Mouse (Mus musculus): Measurements from ENCODE around the gene Gdpd4.

Gene Gdpd4

GRCm38 (mm10) chr7:97919742-97920141, at the start of gene Gdpd4:
TSS of gene Gdpd4 (plus strand) at chr7:97919955.
- TF ChIP-seq GATA4 (IDR thresholded peaks at IDR 0.05; ENCODE audit: insufficient replicate concordance, low read length): no peak

GRCm38 (mm10) chr7:97872396-97872795, 47.4 kb upstream of the Gdpd4 start:
- no peak for TF ChIP-seq GATA4 (IDR thresholded peaks at IDR 0.05; ENCODE audit: insufficient replicate concordance, low read length)

GRCm38 (mm10) chr7:97873317-97873716, 46.4 kb upstream of the Gdpd4 start:
- no peak for TF ChIP-seq GATA4 (IDR thresholded peaks at IDR 0.05; ENCODE audit: insufficient replicate concordance, low read length)

- TF ChIP-seq GATA4 (IDR thresholded peaks at IDR 0.05; ENCODE audit: insufficient replicate concordance, low read length): no peak
These were observed 41.8 kb upstream of the Gdpd4 start for GRCm38 (mm10) chr7:97877846-97878538.

- no peak for TF ChIP-seq GATA4 (IDR thresholded peaks at IDR 0.05; ENCODE audit: insufficient replicate concordance, low read length)
These were observed 8.1 kb upstream of the Gdpd4 start for GRCm38 (mm10) chr7:97911646-97912045.

GRCm38 (mm10) chr7:97914833-97915516, 4.8 kb upstream of the Gdpd4 start:
- no peak for TF ChIP-seq GATA4 (IDR thresholded peaks at IDR 0.05; ENCODE audit: insufficient replicate concordance, low read length)

- no peak for TF ChIP-seq GATA4 (IDR thresholded peaks at IDR 0.05; ENCODE audit: insufficient replicate concordance, low read length)
These were observed 6.1 kb downstream of the Gdpd4 start for GRCm38 (mm10) chr7:97925819-97926218.

- no peak for TF ChIP-seq GATA4 (IDR thresholded peaks at IDR 0.05; ENCODE audit: insufficient replicate concordance, low read length)
These were observed 7.2 kb downstream of the Gdpd4 start for GRCm38 (mm10) chr7:97926978-97927377.

GRCm38 (mm10) chr7:97944485-97944884, 24.7 kb downstream of the Gdpd4 start:
- no peak for TF ChIP-seq GATA4 (IDR thresholded peaks at IDR 0.05; ENCODE audit: insufficient replicate concordance, low read length)

GRCm38 (mm10) chr7:97972486-97972885, 52.7 kb downstream of the Gdpd4 start:
- no peak for TF ChIP-seq GATA4 (IDR thresholded peaks at IDR 0.05; ENCODE audit: insufficient replicate concordance, low read length)

- no peak for TF ChIP-seq GATA4 (IDR thresholded peaks at IDR 0.05; ENCODE audit: insufficient replicate concordance, low read length)
These were observed 57.7 kb downstream of the Gdpd4 start for GRCm38 (mm10) chr7:97977463-97977862.

- no peak for TF ChIP-seq GATA4 (IDR thresholded peaks at IDR 0.05; ENCODE audit: insufficient replicate concordance, low read length)
These were observed 64.5 kb downstream of the Gdpd4 start for GRCm38 (mm10) chr7:97984108-97984834.

- no peak for TF ChIP-seq GATA4 (IDR thresholded peaks at IDR 0.05; ENCODE audit: insufficient replicate concordance, low read length)
These were observed 82.9 kb downstream of the Gdpd4 start for GRCm38 (mm10) chr7:98002617-98003016.

GRCm38 (mm10) chr7:98048101-98048824, 128.5 kb downstream of the Gdpd4 start:
- no peak for TF ChIP-seq GATA4 (IDR thresholded peaks at IDR 0.05; ENCODE audit: insufficient replicate concordance, low read length)

- TF ChIP-seq GATA4 (IDR thresholded peaks at IDR 0.05; ENCODE audit: insufficient replicate concordance, low read length): no peak
These were observed 132.2 kb downstream of the Gdpd4 start for GRCm38 (mm10) chr7:98051980-98052379.
